Mouse (Mus musculus) E14TG2a.4 (cell line): ENCODE measurements around the gene Rab3b.

Experiments
- CTCF ChIP-seq: conservative IDR thresholded peaks from 2 replicates; pipeline ENCODE4 v1.5.1; 2014; ENCODE audit warnings: low read length
- POU5F1 ChIP-seq: IDR thresholded peaks from 2 replicates; pipeline ENCODE4 v1.6.1; 2014; ENCODE audit warnings: low read length, borderline replicate concordance

GRCm38 (mm10) chr4:108976458-108977071, 97.7 kb downstream of the Rab3b start:
- TF ChIP-seq CTCF, result peak; percentile 63
- TF ChIP-seq POU5F1, result no peak
